Mouse (Mus musculus): ENCODE measurements at regions not wholly inside any gene's neighbourhood (a gene's known extent, or its start where the extent isn't known, plus 50 kb on each side); places are given as distances from the start of the nearest gene placed in this dataset.

DNA sequence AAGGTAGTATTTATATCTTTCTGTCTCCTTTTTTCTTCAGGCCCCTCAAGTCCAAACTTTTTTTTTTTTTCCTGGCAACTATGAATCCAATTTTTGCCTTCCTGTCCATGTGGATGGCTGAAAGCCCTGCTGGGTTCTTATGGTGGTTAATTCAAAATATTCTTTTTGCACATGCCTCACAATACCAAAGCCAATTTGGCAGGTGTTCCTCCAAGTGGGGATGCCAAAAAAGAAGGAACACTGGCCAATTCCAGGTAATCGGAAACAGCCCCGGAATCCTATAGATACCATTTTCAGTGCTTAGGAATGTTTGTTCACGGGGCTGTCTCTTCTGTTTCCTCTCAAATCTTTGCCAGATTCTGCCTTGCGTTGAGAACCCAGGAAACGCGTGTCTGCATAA, 448.2 kb downstream of the Tmem132b start:
- TF ChIP-seq CTCF (IDR thresholded peaks at IDR 0.05; ENCODE audit: borderline replicate concordance, insufficient read depth, low read length) (no peak), POLR2A (IDR thresholded peaks at IDR 0.05; ENCODE audit: low read depth, low read length) (no peak)
